Mouse (Mus musculus) forebrain, embryonic 11.5 days (tissue): ENCODE data around the gene Tmem132c. TPM values are rescaled to one million over a fixed set of nuclear protein-coding genes. Genes with fewer than 3 reads are reported as not detected.
A peak's percentile ranks its signal among the peaks of the same experiment; 100 is the strongest.

Experiments used
- ATAC-seq: fragments of 200-750 bp; cut with Nextera tagmentation; replicated peaks from 2 replicates; pipeline ENCODE4 v1.8.0; 2017; ENCODE audit warnings: moderate TSS enrichment; ENCODE audit not compliant: low FRiP score
- DNase-seq: peaks from one replicate; pipeline ENCODE4 v3.0.0-alpha.2; 2017; ENCODE audit warnings: low spot score
- H3K27ac ChIP-seq: fragments of 300-500 bp; sonication (generic); 2 replicates; pipeline ENCODE4 v1.5.1; 2014; ENCODE audit warnings: low read depth, low read length
- H3K27me3 ChIP-seq: fragments of 300-500 bp; sonication (generic); 2 replicates; pipeline ENCODE4 v1.6.1; 2014; ENCODE audit warnings: mild to moderate bottlenecking, low read length, mixed read lengths; ENCODE audit not compliant: control insufficient read depth, insufficient read depth
- H3K36me3 ChIP-seq: fragments of 300-500 bp; sonication (generic); 2 replicates; pipeline ENCODE4 v1.6.1; 2014; ENCODE audit warnings: mild to moderate bottlenecking, low read length, moderate library complexity, mixed read lengths; ENCODE audit not compliant: control insufficient read depth, insufficient read depth
- H3K4me1 ChIP-seq: fragments of 300-500 bp; sonication (generic); replicated peaks from 2 replicates; pipeline ENCODE4 v1.6.1; 2014; ENCODE audit warnings: low read length, mixed read lengths; ENCODE audit not compliant: control insufficient read depth, insufficient read depth
- H3K4me2 ChIP-seq: fragments of 300-500 bp; sonication (generic); 2 replicates; pipeline ENCODE4 v1.6.1; 2014; ENCODE audit warnings: low read depth, mild to moderate bottlenecking, low read length, moderate library complexity, mixed read lengths; ENCODE audit not compliant: severe bottlenecking
- H3K4me3 ChIP-seq: fragments of 300-500 bp; sonication (generic); 2 replicates; pipeline ENCODE4 v1.5.1; 2014; ENCODE audit warnings: low read depth, low read length
- H3K9ac ChIP-seq: fragments of 300-500 bp; sonication (generic); 2 replicates; pipeline ENCODE4 v1.6.1; 2014; ENCODE audit warnings: low read length
- H3K9me3 ChIP-seq: fragments of 300-500 bp; sonication (generic); 2 replicates; pipeline ENCODE4 v1.6.1; 2016; ENCODE audit warnings: low read length, mixed read lengths; ENCODE audit not compliant: control insufficient read depth
- WGBS: fragments of 180-500 bp; shearing (Covaris S2); extraction: QIAGEN DNeasy Blood & Tissue Kit; methylation state at CpG from one replicate; pipeline ENCODE4 v1.1.7; 2014; 5-methylcytosine and 5-hydroxymethylcytosine counted together
- polyA plus RNA-seq: library from polyadenylated mRNA; unstranded; fragments of >200 nt; fragmentation: Nextera tagmentation; extraction: Ambion mirVana; gene quantifications from 2 replicates; pipeline ENCODE4 v1.2.1, GENCODE M21; 2014

Tmem132c gene
- polyA plus RNA-seq, 1 experiment from 2014 or later, result 26.1 TPM

DNA sequence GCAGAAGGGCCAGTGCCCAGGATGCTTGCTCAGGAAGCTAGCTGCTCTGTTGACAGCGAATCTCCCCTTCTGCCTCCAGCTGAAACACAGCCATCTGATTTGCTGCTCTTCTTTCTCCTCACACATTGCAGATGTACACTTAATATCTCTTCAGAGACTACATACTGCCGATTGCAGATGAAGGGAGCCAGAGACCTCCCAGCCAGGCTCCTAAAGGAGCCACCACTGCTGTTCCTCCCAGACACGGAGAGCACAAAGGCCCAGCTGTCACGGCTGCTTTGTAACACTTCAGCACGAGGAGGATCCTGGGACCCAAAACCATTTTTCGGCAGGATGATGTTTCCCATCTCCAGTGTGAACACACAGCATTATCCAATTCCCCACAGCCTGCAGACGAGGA, 255.3 kb downstream of the Tmem132c start:
- H3K4me3 ChIP-seq, result no peak overlapping the region
- H3K27me3 ChIP-seq, result no peaks in the 10 kb centered on the region
- DNase-seq, result no peak
- H3K4me2 ChIP-seq, result no peak overlapping the region
- 0 out of 2 replicates have a peak overlapping the region, but pooled peaks have one; percentile 12 for H3K9ac ChIP-seq
- H3K9me3 ChIP-seq, result no peaks in the 10 kb centered on the region
- no peak for ATAC-seq
- H3K4me1 ChIP-seq, result 0 out of 2 replicates have a peak, but pooled peaks cover 2% of the 10 kb centered on the region
- 61% methylated on average over 7 of the region's 7 CpGs for WGBS
- H3K36me3 ChIP-seq, result no peaks in the 10 kb centered on the region
- no peak overlapping the region for H3K27ac ChIP-seq

DNA sequence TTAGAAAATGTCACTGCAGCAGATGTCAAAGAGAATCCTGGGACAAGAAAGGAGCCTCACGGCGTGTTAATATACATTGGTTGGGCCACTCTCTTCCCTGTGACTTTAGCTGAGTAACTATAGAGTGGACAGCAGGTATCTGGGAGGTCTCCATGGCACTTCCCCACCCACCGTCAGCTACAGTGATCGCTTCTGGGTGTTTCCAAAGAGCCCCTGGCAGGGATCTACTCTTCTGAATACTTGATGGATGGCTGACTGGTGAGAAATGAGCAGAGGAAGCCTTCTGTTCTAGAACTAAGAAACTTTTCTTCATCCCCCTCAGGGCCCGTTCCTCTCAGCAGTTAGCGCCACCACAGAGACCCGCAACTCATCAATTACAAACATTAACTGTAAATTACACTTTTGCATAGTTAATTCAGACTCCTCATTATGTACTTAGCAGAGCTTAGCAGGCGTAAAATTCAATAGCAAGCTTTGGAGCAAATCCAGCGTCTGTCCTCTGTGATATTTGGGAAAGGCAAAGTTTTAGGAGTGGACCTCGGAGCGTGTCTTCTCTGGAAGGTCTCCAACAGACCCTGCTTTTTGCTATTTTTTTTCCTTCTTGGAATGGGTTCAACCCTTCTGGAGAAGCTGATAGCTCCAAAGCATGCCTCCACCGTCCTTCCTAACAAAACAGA, 257.7 kb downstream of the Tmem132c start:
- 83% methylated on average over 12 of the region's 12 CpGs for WGBS
- no peak for ATAC-seq

DNA sequence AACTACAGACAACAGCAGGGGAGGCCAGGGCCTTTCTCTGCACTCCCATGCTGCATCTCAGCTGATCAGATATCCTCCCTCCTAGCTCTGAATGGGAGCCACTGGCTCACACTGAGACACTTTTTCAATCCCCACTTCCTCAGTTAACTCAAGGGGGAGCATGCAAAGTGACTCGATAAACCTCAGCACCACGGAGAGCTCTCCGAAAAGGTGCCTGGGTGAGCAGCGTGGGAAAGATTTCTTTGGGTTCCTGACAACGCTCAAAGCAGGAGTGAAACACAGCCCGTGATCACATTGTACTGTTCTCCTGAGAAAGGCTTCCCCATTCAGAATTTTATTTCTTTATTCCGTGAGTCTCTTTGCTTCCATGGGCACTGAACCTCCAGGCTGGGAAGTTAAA, 261.2 kb downstream of the Tmem132c start:
- Histone ChIP-seq H3K4me1 (no peaks in the 10 kb centered on the region), H3K9ac (no peak overlapping the region), H3K9me3 (no peaks in the 10 kb centered on the region), H3K36me3 (no peaks in the 10 kb centered on the region), H3K4me3 (no peak overlapping the region), H3K27ac (no peak overlapping the region), H3K27me3 (no peaks in the 10 kb centered on the region), H3K4me2 (no peak overlapping the region)
- no peak for ATAC-seq
- DNase-seq, result no peak
- 33% methylated on average over 7 of the region's 7 CpGs for WGBS

More for the DNA sequence above, 257.7 kb downstream of the Tmem132c start:
- H3K9me3 ChIP-seq, result no peaks in the 10 kb centered on the region
- DNase-seq, result no peak
- H3K27ac ChIP-seq, result no peak overlapping the region
- no peak overlapping the region for H3K9ac ChIP-seq
- H3K4me2 ChIP-seq, result no peak overlapping the region
- no peaks in the 10 kb centered on the region for H3K27me3 ChIP-seq
- no peak overlapping the region for H3K4me3 ChIP-seq
- no peaks in the 10 kb centered on the region for H3K36me3 ChIP-seq
- H3K4me1 ChIP-seq, result 0 out of 2 replicates have a peak, but pooled peaks cover 2% of the 10 kb centered on the region

DNA sequence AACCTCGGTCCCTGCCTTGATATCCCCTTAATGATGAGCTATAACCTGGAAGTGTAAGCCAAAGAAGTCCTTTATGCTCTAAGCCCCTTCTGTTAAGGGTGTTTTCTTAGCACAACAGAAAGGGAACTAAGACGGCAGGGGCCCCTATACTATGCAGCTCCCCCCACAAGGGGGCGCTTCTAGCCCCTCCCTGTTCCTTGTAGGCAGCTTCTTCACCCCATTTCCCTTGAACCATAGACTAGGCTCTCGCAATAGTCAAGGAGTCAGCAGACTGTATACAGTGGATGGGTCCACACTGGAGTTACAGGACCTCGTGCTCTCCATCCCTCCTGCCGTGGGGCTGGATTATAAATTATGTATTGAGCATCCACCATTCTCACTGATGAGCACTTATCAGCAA, 264.1 kb downstream of the Tmem132c start:
- Histone ChIP-seq H3K27me3 (no peaks in the 10 kb centered on the region), H3K9ac (no peak overlapping the region), H3K4me1 (no peaks in the 10 kb centered on the region), H3K27ac (no peak overlapping the region), H3K4me2 (no peak overlapping the region), H3K36me3 (no peaks in the 10 kb centered on the region), H3K4me3 (no peak overlapping the region), H3K9me3 (no peaks in the 10 kb centered on the region)
- ATAC-seq, result no peak
- WGBS, result 79% methylated on average over 6 of the region's 6 CpGs
- no peak for DNase-seq

DNA sequence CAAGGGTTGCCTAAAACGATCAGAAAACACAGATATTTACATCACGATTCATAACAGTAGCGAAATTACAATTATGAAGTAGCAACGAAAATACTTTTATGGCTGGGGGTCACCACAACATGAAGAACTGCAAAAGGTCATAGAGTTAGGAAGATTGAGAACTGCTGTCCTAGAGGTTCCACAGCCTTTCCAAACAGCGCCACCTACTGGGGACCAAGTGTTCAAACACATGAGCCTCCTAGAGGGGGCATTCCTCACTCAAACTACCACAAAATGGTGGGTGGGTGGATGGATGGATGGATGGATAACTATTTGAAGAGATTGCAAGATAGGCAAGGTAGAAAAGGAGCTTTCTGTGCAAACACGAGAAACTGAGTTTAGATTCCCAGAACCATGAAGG, 270.0 kb downstream of the Tmem132c start:
- DNase-seq (no peak), ATAC-seq (no peak)
- no peaks in the 10 kb centered on the region for H3K36me3 ChIP-seq
- no peak overlapping the region for H3K27ac ChIP-seq
- H3K27me3 ChIP-seq, result no peaks in the 10 kb centered on the region
- H3K4me2 ChIP-seq, result no peak overlapping the region
- no peak overlapping the region for H3K4me3 ChIP-seq
- no peaks in the 10 kb centered on the region for H3K9me3 ChIP-seq
- 85% methylated on average over 6 of the region's 6 CpGs for WGBS
- H3K9ac ChIP-seq, result no peak overlapping the region
- H3K4me1 ChIP-seq, result no peaks in the 10 kb centered on the region

DNA sequence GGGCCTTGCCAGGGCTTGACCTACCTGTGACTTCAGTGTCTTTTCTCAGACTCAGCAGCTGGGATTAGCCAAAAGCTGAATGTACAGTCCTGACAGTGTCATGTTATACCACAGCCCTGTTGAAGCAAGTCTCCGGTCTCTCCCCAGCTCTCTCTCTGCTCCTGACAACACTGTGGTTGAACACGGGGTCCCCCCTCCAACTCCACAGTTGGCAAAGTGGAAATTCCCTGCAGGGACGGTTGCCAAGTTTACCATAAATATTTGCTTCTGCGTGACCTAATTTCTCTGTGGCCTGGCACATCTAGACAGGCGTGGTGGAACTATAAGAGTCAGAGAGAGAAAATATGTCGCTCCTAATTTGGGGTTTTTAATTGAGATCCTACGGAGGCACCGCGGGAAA, 274.4 kb downstream of the Tmem132c start:
- Histone ChIP-seq H3K4me1 (no peaks in the 10 kb centered on the region), H3K27me3 (no peaks in the 10 kb centered on the region), H3K27ac (no peak overlapping the region), H3K36me3 (no peaks in the 10 kb centered on the region), H3K9ac (no peak overlapping the region), H3K4me2 (no peak overlapping the region), H3K4me3 (no peak overlapping the region), H3K9me3 (no peaks in the 10 kb centered on the region)
- WGBS, result 90% methylated on average over 9 of the region's 9 CpGs
- DNase-seq (no peak), ATAC-seq (no peak)

DNA sequence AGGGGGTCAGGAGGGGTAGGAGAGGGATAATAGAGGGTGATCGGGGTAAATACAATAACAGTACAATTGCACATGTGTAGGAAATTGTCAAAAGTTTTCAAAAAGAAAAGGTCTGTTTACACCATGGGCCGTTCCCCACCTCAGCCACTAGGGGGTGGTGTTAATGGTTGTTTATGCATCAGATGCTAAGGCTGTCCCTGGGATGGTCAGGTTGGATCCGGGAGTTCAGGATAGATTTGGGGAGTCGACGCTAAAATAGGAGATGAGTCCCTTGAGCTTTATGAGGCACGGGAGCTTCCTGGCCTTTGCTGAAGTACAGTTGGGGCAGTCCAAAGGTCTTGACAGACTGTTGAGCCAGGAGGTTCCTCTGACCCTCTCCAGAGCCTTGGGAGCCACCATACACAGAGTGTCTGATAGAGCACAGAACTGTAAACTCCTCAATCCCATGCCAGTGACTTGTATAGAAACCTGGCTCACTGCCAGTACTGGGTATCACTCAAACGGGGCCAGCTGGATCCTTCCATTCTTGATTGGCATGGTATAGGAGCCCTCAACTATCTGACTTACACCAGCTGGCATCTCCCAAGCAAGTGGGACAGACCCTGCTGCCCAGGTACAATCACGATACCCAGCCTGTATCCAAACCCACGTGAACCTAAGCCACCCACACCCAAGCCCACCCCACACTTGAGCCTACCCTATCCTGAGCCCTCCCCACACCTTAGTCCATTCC, 281.3 kb downstream of the Tmem132c start:
- H3K27ac ChIP-seq, result no peak overlapping the region
- WGBS, result 67% methylated on average over 9 of the region's 9 CpGs
- H3K4me3 ChIP-seq, result no peak overlapping the region
- H3K4me2 ChIP-seq, result no peak overlapping the region
- H3K36me3 ChIP-seq, result no peaks in the 10 kb centered on the region
- H3K9me3 ChIP-seq, result no peaks in the 10 kb centered on the region
- ATAC-seq (no peak), DNase-seq (no peak)
- H3K9ac ChIP-seq, result no peak overlapping the region
- H3K4me1 ChIP-seq, result no peaks in the 10 kb centered on the region
- H3K27me3 ChIP-seq, result no peaks in the 10 kb centered on the region

DNA sequence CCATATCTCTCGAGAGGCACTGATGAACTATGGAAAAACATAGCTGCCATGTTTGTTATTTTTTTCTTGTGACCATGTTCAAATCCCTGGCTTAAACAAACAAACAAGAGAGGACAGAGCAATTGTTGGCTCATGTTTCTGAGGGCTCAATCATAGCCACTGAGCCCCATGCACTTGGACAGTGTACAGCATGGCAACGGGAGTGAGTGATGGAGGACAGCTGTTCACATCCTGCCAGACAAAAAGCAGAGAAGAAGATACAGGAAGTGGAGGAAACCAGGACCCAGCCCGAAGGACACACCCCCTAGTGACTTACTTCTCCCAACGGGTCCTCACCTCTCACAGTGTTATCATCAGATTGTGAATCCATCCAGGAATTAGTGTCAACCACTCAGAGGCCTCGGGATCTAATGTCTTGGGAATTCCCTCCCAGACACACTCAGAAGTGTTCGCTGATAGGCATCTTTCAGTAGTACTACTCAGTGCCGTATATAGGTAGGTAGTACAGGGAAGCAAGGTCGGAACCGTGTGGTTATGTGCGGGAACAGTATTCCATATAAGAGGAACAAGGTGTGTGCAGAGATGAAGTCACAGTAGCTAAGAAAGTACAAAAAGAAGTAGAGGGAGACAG, 285.9 kb downstream of the Tmem132c start:
- ATAC-seq (no peak), DNase-seq (no peak)
- Histone ChIP-seq H3K4me1 (no peaks in the 10 kb centered on the region), H3K4me3 (no peak overlapping the region), H3K36me3 (no peaks in the 10 kb centered on the region), H3K27me3 (no peaks in the 10 kb centered on the region), H3K9me3 (no peaks in the 10 kb centered on the region), H3K4me2 (no peak overlapping the region), H3K9ac (no peak overlapping the region), H3K27ac (no peak overlapping the region)
- WGBS, result 90% methylated on average over 10 of the region's 10 CpGs
